Mouse (Mus musculus): ENCODE results near the gene Olfr64.

DNA sequence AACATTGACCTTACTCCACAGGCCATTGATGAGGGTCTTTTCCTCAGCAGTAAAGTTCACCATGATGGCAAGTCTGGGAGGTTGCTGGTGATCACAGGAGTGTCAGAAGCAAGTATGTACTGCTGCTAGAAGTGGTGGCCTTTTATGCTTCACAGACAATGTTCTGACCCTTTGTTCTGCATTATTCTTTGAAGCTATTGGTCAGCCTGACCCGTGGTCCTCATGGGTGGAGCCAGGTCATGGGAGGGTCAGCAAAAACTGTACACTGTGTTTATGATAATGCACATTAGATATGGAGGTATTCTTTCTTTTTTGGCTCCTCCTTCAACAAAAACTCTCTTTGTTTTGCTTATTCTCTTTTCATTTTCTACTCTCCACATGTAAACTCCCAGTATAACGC lies 41.2 kb downstream of the Olfr64 start, which contains the start of gene Hbb-y:
- TF ChIP-seq CTCF (IDR thresholded peaks at IDR 0.05; ENCODE audit: control insufficient read depth, insufficient read depth, insufficient read length) (no peak), CEBPB (IDR thresholded peaks at IDR 0.05; ENCODE audit: low read depth) (no peak), FOSL1 (IDR thresholded peaks at IDR 0.05; ENCODE audit: insufficient read depth, low read length, poor library complexity, severe bottlenecking) (no peak), USF1 (IDR thresholded peaks at IDR 0.05; ENCODE audit: low read depth) (no peak), MAX (IDR thresholded peaks at IDR 0.05) (no peak), MYOD1 (IDR thresholded peaks at IDR 0.05; ENCODE audit: control insufficient read depth, insufficient read length, low read depth) (no peak), MYOG (IDR thresholded peaks at IDR 0.05; ENCODE audit: control insufficient read depth, extremely low read depth, insufficient read length) (no peak)

Data from C2C12 (cell line).